Mouse (Mus musculus) forebrain, embryonic 10.5 days (tissue): ENCODE results near the gene Brcc3. TPM values are rescaled to one million over a fixed set of nuclear protein-coding genes. Genes with fewer than 3 reads are reported as not detected.

Source experiments
- DNase-seq: peaks from one replicate; pipeline ENCODE4 v3.0.0-alpha.2; 2017; ENCODE audit warnings: low spot score; ENCODE audit errors: extremely low spot score
- H3K27ac ChIP-seq: fragments of 300-500 bp; sonication (generic); 2 replicates; pipeline ENCODE4 v1.5.1; 2016; ENCODE audit warnings: mild to moderate bottlenecking
- H3K27me3 ChIP-seq: fragments of 300-500 bp; sonication (generic); 2 replicates; pipeline ENCODE4 v1.6.1; 2016; ENCODE audit warnings: mild to moderate bottlenecking; ENCODE audit not compliant: poor library complexity, severe bottlenecking
- H3K36me3 ChIP-seq: fragments of 300-500 bp; sonication (generic); replicated peaks from 2 replicates; pipeline ENCODE4 v1.6.1; 2016; ENCODE audit warnings: mild to moderate bottlenecking, moderate library complexity
- H3K4me1 ChIP-seq: fragments of 300-500 bp; sonication (generic); 2 replicates; pipeline ENCODE4 v1.6.1; 2016
- H3K4me3 ChIP-seq: fragments of 300-500 bp; sonication (generic); 2 replicates; pipeline ENCODE4 v1.5.1; 2016; ENCODE audit warnings: mild to moderate bottlenecking, moderate library complexity
- H3K9me3 ChIP-seq: fragments of 300-500 bp; sonication (generic); 2 replicates; pipeline ENCODE4 v1.6.1; 2016; ENCODE audit warnings: mild to moderate bottlenecking, moderate library complexity
- WGBS: fragments of 180-500 bp; shearing (Covaris S2); methylation state at CpG from one replicate; pipeline ENCODE4 v1.1.7; 2016; 5-methylcytosine and 5-hydroxymethylcytosine counted together
- polyA plus RNA-seq: library from polyadenylated mRNA; unstranded; fragments of >200 nt; fragmentation: Nextera tagmentation; extraction: Ambion mirVana; gene quantifications from 2 replicates; pipeline ENCODE4 v1.2.1, GENCODE M21; 2016

Gene Brcc3
- 75.7 and 84.5 TPM in 2 replicates for polyA plus RNA-seq

GRCm38 (mm10) chrX:75415936-75416785 lies at the start of gene Brcc3, which contains the start of the genes Cmc4 and Mtcp1:
Gene Brcc3, plus strand, starts transcription at chrX:75416628.
Gene Cmc4, minus strand, starts transcription at chrX:75416584.
Gene Mtcp1, minus strand, starts transcription at chrX:75416588.
- WGBS = 11% methylated on average over 52 of the region's 52 CpGs
- Histone ChIP-seq H3K9me3 (no peaks in the 10 kb centered on the region), H3K4me3 (peak within 1 kb of the TSS; percentile 57), H3K27me3 (no peaks in the 10 kb centered on the region), H3K27ac (peak within 1 kb of the TSS; percentile 90), H3K36me3 (peaks cover 4% of the 10 kb centered on the region; the same call in 1 of the 2 replicates), H3K4me1 (0 out of 2 replicates have a peak, but pooled peaks cover 3% of the 10 kb centered on the region)
- DNase-seq = peak; percentile 82

DNA sequence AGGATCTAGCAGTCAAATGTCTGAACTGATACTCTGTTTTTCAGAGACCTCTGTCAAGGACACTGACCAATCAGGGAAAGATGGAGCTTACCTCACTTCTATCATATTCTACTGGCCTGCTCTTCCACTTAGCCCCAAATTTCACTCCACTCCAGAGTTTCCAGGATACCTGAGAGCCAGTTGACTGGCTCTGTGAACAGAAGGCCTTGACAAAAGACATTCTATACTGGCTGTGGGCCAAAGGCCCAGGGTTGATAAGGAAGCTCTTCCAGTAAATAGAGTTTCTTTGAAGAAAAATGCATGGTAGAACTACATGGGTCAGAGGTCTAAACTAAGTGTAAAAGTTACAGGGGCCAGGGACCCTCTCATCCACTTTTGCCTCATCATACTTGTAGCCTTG lies 46.2 kb upstream of the Brcc3 start:
- no peaks in the 10 kb centered on the region for H3K36me3 ChIP-seq

DNA sequence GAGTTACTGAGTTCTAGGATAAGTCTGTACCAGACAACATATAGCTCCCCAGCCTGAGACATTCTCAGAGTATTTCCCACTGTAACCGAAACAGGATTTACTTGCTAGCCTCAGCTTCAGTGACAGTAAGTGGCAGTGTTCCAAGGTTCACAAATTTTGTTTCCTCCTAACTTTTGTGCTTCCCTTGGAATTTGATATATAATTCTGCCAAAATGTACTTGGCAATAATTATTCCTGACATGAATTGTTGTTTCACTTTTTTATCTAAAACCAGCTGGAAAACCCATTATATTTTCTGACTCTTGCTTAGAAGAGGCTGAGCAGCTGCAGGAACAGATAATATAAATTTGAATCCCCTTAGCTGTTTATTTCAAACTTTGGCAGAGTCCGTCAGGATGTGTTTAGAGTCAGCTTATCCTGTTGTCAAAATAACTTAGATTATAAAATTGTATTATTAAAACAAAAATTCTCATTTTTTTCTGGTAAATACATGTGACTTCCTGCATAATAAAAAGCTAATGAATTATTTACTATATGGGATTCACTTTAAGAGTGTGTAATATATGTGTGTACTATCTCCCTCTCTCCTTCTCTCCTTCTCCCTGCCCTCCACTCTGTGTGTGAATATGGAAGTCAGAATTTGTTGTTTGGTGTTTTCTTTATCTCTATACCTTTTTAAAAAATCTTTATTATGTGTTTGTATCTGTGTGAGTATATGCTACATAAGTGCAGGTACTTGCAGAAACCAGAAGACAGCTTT lies 43.6 kb upstream of the Brcc3 start:
- Histone ChIP-seq H3K4me3 (no peak overlapping the region), H3K9me3 (no peaks in the 10 kb centered on the region), H3K27me3 (no peaks in the 10 kb centered on the region), H3K4me1 (no peaks in the 10 kb centered on the region), H3K27ac (no peak overlapping the region), H3K36me3 (no peaks in the 10 kb centered on the region)
- no peak for DNase-seq
- 87% methylated on average over 2 of the region's 2 CpGs for WGBS

More for the DNA sequence above, 46.2 kb upstream of the Brcc3 start:
- Histone ChIP-seq H3K9me3 (no peaks in the 10 kb centered on the region), H3K27ac (no peak overlapping the region), H3K4me3 (no peak overlapping the region), H3K4me1 (no peaks in the 10 kb centered on the region), H3K27me3 (no peaks in the 10 kb centered on the region)
- DNase-seq = no peak

- Histone ChIP-seq H3K9me3 (no peaks in the 10 kb centered on the region), H3K4me1 (no peaks in the 10 kb centered on the region), H3K27ac (no peak overlapping the region), H3K36me3 (no peaks in the 10 kb centered on the region), H3K4me3 (no peak overlapping the region), H3K27me3 (no peaks in the 10 kb centered on the region)
- no peak for DNase-seq
These were observed 39.6 kb upstream of the Brcc3 start for GRCm38 (mm10) chrX:75376815-75377214.

GRCm38 (mm10) chrX:75381176-75381575 lies 35.3 kb upstream of the Brcc3 start:
- Histone ChIP-seq H3K36me3 (no peaks in the 10 kb centered on the region), H3K4me1 (no peaks in the 10 kb centered on the region), H3K27ac (no peak overlapping the region), H3K27me3 (no peaks in the 10 kb centered on the region), H3K9me3 (no peaks in the 10 kb centered on the region), H3K4me3 (no peak overlapping the region)
- 86% methylated on average over 1 of the region's 1 CpGs for whole genome bisulfite sequencing
- no peak for DNase-seq

DNA sequence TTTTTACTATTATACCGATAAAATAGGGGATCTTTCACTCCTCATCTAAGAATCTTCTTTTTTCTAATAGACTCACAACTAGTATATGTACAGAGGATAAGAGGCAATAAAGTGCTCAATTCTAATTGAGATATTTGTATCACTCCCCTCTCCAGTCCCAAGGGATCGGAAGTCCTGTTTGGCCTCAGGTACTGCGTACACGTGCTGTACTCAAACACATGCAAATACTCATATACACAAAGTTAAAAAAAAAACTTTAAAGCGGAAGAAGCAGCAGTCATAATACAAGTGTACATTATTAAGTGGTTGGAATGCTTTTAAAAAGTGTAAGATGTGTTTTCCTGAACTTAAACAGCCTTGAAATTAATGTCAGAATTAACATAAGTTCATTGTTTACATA lies 34.7 kb upstream of the Brcc3 start:
- no peaks in the 10 kb centered on the region for H3K4me1 ChIP-seq
- H3K27ac ChIP-seq = peak overlapping the region; percentile 87

GRCm38 (mm10) chrX:75382195-75382771 lies 34.1 kb upstream of the Brcc3 start, which contains the start of the genes Fundc2 and F8:
Gene Fundc2, plus strand, starts transcription at chrX:75382399.
Gene F8, minus strand, starts transcription at chrX:75382615.
- peak within 1 kb of the TSS; percentile 56 for H3K4me3 ChIP-seq
- H3K36me3 ChIP-seq = no peaks in the 10 kb centered on the region
- H3K27ac ChIP-seq = peak within 1 kb of the TSS; percentile 87
- H3K27me3 ChIP-seq = no peaks in the 10 kb centered on the region
- peak; percentile 76 for DNase-seq
- H3K9me3 ChIP-seq = no peaks in the 10 kb centered on the region
- WGBS = 15% methylated on average over 22 of the region's 25 CpGs
- H3K4me1 ChIP-seq = no peaks in the 10 kb centered on the region

More for the DNA sequence above, 34.7 kb upstream of the Brcc3 start:
- H3K27me3 ChIP-seq = no peaks in the 10 kb centered on the region
- H3K9me3 ChIP-seq = no peaks in the 10 kb centered on the region
- DNase-seq = no peak
- 74% methylated on average over 5 of the region's 5 CpGs for WGBS
- H3K4me3 ChIP-seq = peak overlapping the region; percentile 56
- H3K36me3 ChIP-seq = no peaks in the 10 kb centered on the region

DNA sequence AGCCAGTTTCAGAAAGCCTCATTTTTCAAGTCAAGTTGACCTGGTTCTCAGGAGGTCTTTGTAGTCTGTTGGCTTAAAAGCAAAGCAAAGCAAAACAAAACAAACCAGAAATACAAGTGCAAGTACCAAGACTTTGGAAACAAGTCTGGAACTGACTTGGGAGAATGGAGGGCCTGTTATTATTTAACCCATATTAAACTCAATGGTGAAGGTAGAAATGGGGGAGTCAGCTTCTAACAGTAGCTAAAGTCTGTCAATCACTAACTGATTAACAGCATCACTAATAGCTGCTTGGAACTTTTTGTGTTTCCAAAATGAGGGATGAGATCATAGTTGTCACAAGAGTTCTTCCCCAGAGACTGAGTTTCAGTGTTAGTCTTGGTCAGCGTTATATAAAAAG lies 17.0 kb upstream of the Brcc3 start:
- H3K27me3 ChIP-seq = no peaks in the 10 kb centered on the region
- peaks cover 7% of the 10 kb centered on the region; the same call in 1 of the 2 replicates for H3K36me3 ChIP-seq
- no peak for DNase-seq
- no peaks in the 10 kb centered on the region for H3K9me3 ChIP-seq
- no peak overlapping the region for H3K4me3 ChIP-seq
- WGBS = 90% methylated on average over 1 of the region's 1 CpGs
- H3K4me1 ChIP-seq = no peaks in the 10 kb centered on the region
- H3K27ac ChIP-seq = no peak overlapping the region

GRCm38 (mm10) chrX:75402668-75403067 lies 13.8 kb upstream of the Brcc3 start:
- Histone ChIP-seq H3K36me3 (0 out of 2 replicates have a peak, but pooled peaks cover 2% of the 10 kb centered on the region), H3K4me1 (no peaks in the 10 kb centered on the region), H3K4me3 (no peak overlapping the region), H3K9me3 (no peaks in the 10 kb centered on the region), H3K27me3 (no peaks in the 10 kb centered on the region), H3K27ac (no peak overlapping the region)
- WGBS = 83% methylated on average over 2 of the region's 2 CpGs
- DNase-seq = no peak

GRCm38 (mm10) chrX:75403350-75403749 lies 13.1 kb upstream of the Brcc3 start:
- no peaks in the 10 kb centered on the region for H3K9me3 ChIP-seq
- H3K27me3 ChIP-seq = no peaks in the 10 kb centered on the region
- no peaks in the 10 kb centered on the region for H3K4me1 ChIP-seq

DNA sequence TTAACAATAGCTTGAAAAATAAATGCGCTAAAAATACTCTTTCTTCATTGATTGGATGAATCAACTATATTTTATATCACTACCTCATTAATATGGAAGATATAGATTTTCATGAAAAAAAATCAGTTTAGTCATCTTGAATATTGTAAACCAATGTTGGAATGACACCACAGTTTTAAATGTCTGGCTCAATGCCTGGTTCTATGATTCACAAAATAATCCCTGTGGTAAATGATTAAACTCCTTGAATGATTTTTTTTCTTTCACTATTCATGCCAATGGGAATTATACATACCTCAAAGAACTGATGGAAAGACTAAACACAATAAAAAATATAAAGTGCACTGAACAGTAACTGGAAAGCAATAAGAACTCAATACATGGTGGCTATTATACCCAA lies 6.7 kb upstream of the Brcc3 start:
- no peak for DNase-seq
- Histone ChIP-seq H3K27ac (no peak overlapping the region), H3K4me1 (no peaks in the 10 kb centered on the region), H3K9me3 (no peaks in the 10 kb centered on the region), H3K27me3 (no peaks in the 10 kb centered on the region), H3K4me3 (no peak overlapping the region), H3K36me3 (no peaks in the 10 kb centered on the region)
- WGBS = 84% methylated on average over 1 of the region's 1 CpGs

More at GRCm38 (mm10) chrX:75403350-75403749, 13.1 kb upstream of the Brcc3 start:
- Histone ChIP-seq H3K4me3 (no peak overlapping the region), H3K36me3 (0 out of 2 replicates have a peak, but pooled peaks cover 2% of the 10 kb centered on the region), H3K27ac (no peak overlapping the region)
- no peak for DNase-seq

DNA sequence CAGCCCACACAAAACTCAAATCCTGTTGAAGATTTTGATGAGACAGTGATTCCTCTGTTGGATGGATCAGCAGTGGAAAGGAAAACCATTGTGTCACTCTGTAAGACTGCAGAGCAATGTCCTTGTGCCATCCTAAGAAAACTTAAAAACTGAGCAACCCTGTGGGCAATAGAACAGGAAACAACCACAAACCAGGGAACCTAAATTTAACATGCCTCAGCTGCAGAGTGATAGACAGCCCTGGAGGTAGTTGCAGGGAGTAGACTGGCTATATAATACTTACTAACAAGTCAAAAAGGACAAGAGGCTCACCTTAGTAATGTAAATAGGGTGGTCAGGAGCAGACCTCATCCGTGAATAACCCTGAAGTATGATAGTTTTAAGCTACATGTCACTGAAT lies 38.2 kb downstream of the Brcc3 start:
- no peak overlapping the region for H3K4me3 ChIP-seq
- H3K36me3 ChIP-seq = peaks cover 76% of the 10 kb centered on the region

More for the DNA sequence above, 38.2 kb downstream of the Brcc3 start:
- 75% methylated on average over 1 of the region's 1 CpGs for WGBS
- no peaks in the 10 kb centered on the region; the same call in 1 of the 2 replicates for H3K9me3 ChIP-seq
- H3K27ac ChIP-seq = no peak overlapping the region
- DNase-seq = no peak
- H3K27me3 ChIP-seq = no peaks in the 10 kb centered on the region
- H3K4me1 ChIP-seq = no peaks in the 10 kb centered on the region
